Mouse (Mus musculus): Measurements from ENCODE around the gene Csgalnact2. TPM values are rescaled to one million over a fixed set of nuclear protein-coding genes. Genes with fewer than 3 reads are reported as not detected.

The Csgalnact2 gene
- polyA plus RNA-seq, 1 experiment from 2014 or later: 19.8 TPM

DNA sequence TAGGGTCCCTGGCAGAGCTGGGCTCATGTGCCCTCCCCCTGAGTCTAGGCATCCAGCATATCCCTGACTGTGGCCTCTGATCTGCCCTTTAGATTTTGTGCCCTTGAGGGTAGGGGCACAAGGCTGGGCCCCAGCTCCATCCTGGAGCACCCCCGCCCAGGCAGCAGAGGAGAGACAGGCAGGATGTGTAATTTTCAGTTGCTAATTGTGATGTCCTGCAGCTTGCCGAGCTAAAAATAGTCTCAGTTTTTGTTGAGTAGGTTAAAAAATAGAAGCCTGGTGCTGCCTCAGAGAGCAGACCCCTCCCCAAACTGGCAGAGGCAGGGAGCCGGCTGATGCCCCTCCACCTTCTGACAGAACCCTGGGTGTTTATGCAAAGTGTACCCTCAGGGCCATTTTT is 64.8 kb downstream of the Csgalnact2 start:
- WGBS (ENCODE audit: missing documents): 71% methylated on average over 3 of the region's 3 CpGs
- Histone ChIP-seq H3K27ac (no peak overlapping the region), H3K79me2 (ENCODE audit: inconsistent target) (no peaks in the 10 kb centered on the region), H3K4me3 (ENCODE audit: inconsistent target) (no peak overlapping the region), H3K36me3 (ENCODE audit: inconsistent target) (no peaks in the 10 kb centered on the region)

DNA sequence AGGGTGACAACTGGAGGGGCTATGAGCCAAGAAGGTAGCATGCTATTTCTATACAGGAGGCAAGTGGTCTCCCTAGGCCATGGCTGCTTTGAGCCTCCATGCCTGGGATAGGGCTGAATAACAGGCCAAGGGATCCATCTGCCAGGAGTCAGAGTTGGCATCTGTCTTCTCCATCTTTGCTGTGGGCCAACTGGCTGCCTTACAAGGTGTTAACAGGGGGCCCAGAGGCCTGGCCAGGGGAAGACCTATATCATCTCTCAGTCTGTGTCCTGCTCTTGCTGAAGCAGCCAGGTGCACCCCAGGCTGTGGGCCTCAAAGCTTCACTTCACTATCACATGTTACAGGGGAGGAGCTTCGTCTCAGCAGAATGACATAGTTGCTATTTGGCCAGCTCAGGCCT is 66.8 kb downstream of the Csgalnact2 start:
- Histone ChIP-seq H3K4me3 (ENCODE audit: inconsistent target) (no peak overlapping the region), H3K36me3 (ENCODE audit: inconsistent target) (no peaks in the 10 kb centered on the region), H3K79me2 (ENCODE audit: inconsistent target) (no peaks in the 10 kb centered on the region), H3K27ac (no peak overlapping the region)
- 67% methylated on average over 1 of the region's 1 CpGs for WGBS (ENCODE audit: missing documents)

- H3K27ac ChIP-seq: no peak overlapping the region
- WGBS (ENCODE audit: missing documents): 83% methylated on average over 3 of the region's 3 CpGs
- no peak overlapping the region for H3K4me3 ChIP-seq (ENCODE audit: inconsistent target)
- no peaks in the 10 kb centered on the region for H3K79me2 ChIP-seq (ENCODE audit: inconsistent target)
- no peaks in the 10 kb centered on the region for H3K36me3 ChIP-seq (ENCODE audit: inconsistent target)
Measured at GRCm38 (mm10) chr6:118071416-118071815, 67.5 kb downstream of the Csgalnact2 start.

DNA sequence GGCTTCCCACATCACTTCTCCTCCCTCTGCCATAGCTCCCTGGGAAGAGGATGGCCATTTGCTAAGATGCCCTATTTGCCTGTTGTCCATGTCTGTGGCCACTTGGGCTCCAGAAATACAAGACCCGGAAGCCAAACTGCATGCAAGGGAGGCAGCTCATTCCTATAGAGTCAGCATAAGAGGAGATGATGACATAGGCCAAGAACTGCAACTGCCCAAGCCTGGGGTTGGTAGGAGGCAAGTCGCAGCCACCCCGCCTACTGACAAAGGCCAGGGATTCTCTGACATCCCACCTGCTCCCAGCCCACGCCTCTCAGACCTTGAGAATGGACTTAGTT is 68.0 kb downstream of the Csgalnact2 start:
- no peaks in the 10 kb centered on the region for H3K36me3 ChIP-seq (ENCODE audit: inconsistent target)
- H3K79me2 ChIP-seq (ENCODE audit: inconsistent target): no peaks in the 10 kb centered on the region
- H3K4me3 ChIP-seq (ENCODE audit: inconsistent target): no peak overlapping the region
- H3K27ac ChIP-seq: no peak overlapping the region
- WGBS (ENCODE audit: missing documents): 90% methylated on average over 4 of the region's 4 CpGs

- WGBS (ENCODE audit: missing documents): 84% methylated on average over 5 of the region's 5 CpGs
- no peak overlapping the region for H3K27ac ChIP-seq
- H3K4me3 ChIP-seq (ENCODE audit: inconsistent target): no peak overlapping the region
- no peaks in the 10 kb centered on the region for H3K36me3 ChIP-seq (ENCODE audit: inconsistent target)
- H3K79me2 ChIP-seq (ENCODE audit: inconsistent target): no peaks in the 10 kb centered on the region
Measured at GRCm38 (mm10) chr6:118070321-118071012, 68.5 kb downstream of the Csgalnact2 start.

DNA sequence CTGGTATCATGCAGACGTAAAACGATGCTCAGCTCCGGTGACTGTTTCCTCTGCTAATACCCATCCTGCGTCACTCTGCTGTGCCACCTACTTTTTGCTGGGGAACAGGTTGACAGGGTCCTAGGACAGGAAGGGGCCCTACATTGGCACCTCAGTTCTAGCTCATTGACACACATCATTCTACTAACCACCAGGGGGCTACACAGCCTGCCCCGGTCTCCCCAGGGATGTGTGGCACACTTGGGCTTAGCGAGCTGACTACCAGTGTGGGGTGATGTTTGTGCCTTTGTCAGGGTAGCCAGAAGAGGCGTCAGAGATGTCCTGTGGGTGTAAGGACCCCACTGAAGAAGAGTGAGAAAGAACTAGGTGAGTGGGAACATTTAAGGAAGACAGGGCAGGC is 71.2 kb downstream of the Csgalnact2 start:
- 69% methylated on average over 7 of the region's 7 CpGs for WGBS (ENCODE audit: missing documents)
- no peak overlapping the region for H3K27ac ChIP-seq
- H3K4me3 ChIP-seq (ENCODE audit: inconsistent target): no peak overlapping the region
- no peaks in the 10 kb centered on the region for H3K79me2 ChIP-seq (ENCODE audit: inconsistent target)
- no peaks in the 10 kb centered on the region for H3K36me3 ChIP-seq (ENCODE audit: inconsistent target)

GRCm38 (mm10) chr6:118066199-118067081 is 72.5 kb downstream of the Csgalnact2 start:
- Histone ChIP-seq H3K27ac (no peak overlapping the region), H3K4me3 (ENCODE audit: inconsistent target) (peak overlapping the region; percentile 41), H3K79me2 (ENCODE audit: inconsistent target) (no peaks in the 10 kb centered on the region), H3K36me3 (ENCODE audit: inconsistent target) (no peaks in the 10 kb centered on the region)
- WGBS (ENCODE audit: missing documents): 2% methylated on average over 39 of the region's 40 CpGs

- peak overlapping the region; percentile 41 for H3K4me3 ChIP-seq (ENCODE audit: inconsistent target)
- H3K27ac ChIP-seq: no peak overlapping the region
- H3K36me3 ChIP-seq (ENCODE audit: inconsistent target): no peaks in the 10 kb centered on the region
- 2% methylated on average over 9 of the region's 12 CpGs for WGBS (ENCODE audit: missing documents)
- no peaks in the 10 kb centered on the region for H3K79me2 ChIP-seq (ENCODE audit: inconsistent target)
Measured at GRCm38 (mm10) chr6:118065837-118066198, 73.1 kb downstream of the Csgalnact2 start.

- Histone ChIP-seq H3K27ac (no peak overlapping the region), H3K79me2 (ENCODE audit: inconsistent target) (no peaks in the 10 kb centered on the region), H3K36me3 (ENCODE audit: inconsistent target) (no peaks in the 10 kb centered on the region), H3K4me3 (ENCODE audit: inconsistent target) (no peak overlapping the region)
- WGBS (ENCODE audit: missing documents): 14% methylated on average over 7 of the region's 7 CpGs
Measured at GRCm38 (mm10) chr6:118064968-118065530, 73.9 kb downstream of the Csgalnact2 start.

- 69% methylated on average over 5 of the region's 5 CpGs for WGBS (ENCODE audit: missing documents)
- no peaks in the 10 kb centered on the region for H3K79me2 ChIP-seq (ENCODE audit: inconsistent target)
- no peak overlapping the region for H3K4me3 ChIP-seq (ENCODE audit: inconsistent target)
- H3K27ac ChIP-seq: no peak overlapping the region
- H3K36me3 ChIP-seq (ENCODE audit: inconsistent target): no peaks in the 10 kb centered on the region
Measured at GRCm38 (mm10) chr6:118063266-118063665, 75.7 kb downstream of the Csgalnact2 start.

- H3K4me3 ChIP-seq (ENCODE audit: inconsistent target): no peak overlapping the region
- H3K79me2 ChIP-seq (ENCODE audit: inconsistent target): no peaks in the 10 kb centered on the region
- H3K27ac ChIP-seq: no peak overlapping the region
- no peaks in the 10 kb centered on the region for H3K36me3 ChIP-seq (ENCODE audit: inconsistent target)
- WGBS (ENCODE audit: missing documents): 95% methylated on average over 4 of the region's 4 CpGs
Measured at GRCm38 (mm10) chr6:118061266-118061665, 77.7 kb downstream of the Csgalnact2 start.

Other genes with a start within 250 kb of the Csgalnact2 start
- 406 to 706 TPM (median 525 TPM) in 3 replicates for gene Hnrnpf, start 238.8 kb downstream of the Csgalnact2 start, polyA plus RNA-seq (2018)
- gene Fxyd4, start 201.4 kb downstream of the Csgalnact2 start, polyA plus RNA-seq (2018): not detected in 3 replicates
- gene Rasgef1a, start 127.7 kb downstream of the Csgalnact2 start, polyA plus RNA-seq (2018): 0.82 to 2.9 TPM (median 1.6 TPM) in 3 replicates
- gene Ret, start 58.6 kb upstream of the Csgalnact2 start, polyA plus RNA-seq (2018): not detected in 3 replicates